Mouse (Mus musculus) neural tube, embryonic 15.5 days (tissue): Measurements from ENCODE around the gene Kif3a. TPM values are rescaled to one million over a fixed set of nuclear protein-coding genes. Genes with fewer than 3 reads are reported as not detected.

ENCODE experiments used
- ATAC-seq: fragments of 200-750 bp; cut with Nextera tagmentation; 2 replicates; pipeline ENCODE4 v1.8.0; 2017; ENCODE audit warnings: mild to moderate bottlenecking, moderate TSS enrichment, moderate library complexity; ENCODE audit not compliant: low FRiP score
- H3K27ac ChIP-seq: fragments of 300-500 bp; sonication (generic); replicated peaks from 2 replicates; pipeline ENCODE4 v1.5.1; 2015; ENCODE audit warnings: mild to moderate bottlenecking, inconsistent platforms
- H3K27me3 ChIP-seq: fragments of 300-500 bp; sonication (generic); replicated peaks from 2 replicates; pipeline ENCODE4 v1.6.1; 2015; ENCODE audit warnings: inconsistent platforms
- H3K36me3 ChIP-seq: fragments of 300-500 bp; sonication (generic); 2 replicates; pipeline ENCODE4 v1.6.1; 2015; ENCODE audit warnings: inconsistent platforms
- H3K4me1 ChIP-seq: fragments of 300-500 bp; sonication (generic); 2 replicates; pipeline ENCODE4 v1.6.1; 2015; ENCODE audit warnings: inconsistent platforms
- H3K4me2 ChIP-seq: fragments of 300-500 bp; sonication (generic); 2 replicates; pipeline ENCODE4 v1.6.1; 2015; ENCODE audit warnings: inconsistent platforms, mild to moderate bottlenecking, moderate library complexity
- H3K4me3 ChIP-seq: fragments of 300-500 bp; sonication (generic); replicated peaks from 2 replicates; pipeline ENCODE4 v1.5.1; 2015; ENCODE audit warnings: mild to moderate bottlenecking, inconsistent platforms
- H3K9ac ChIP-seq: fragments of 300-500 bp; sonication (generic); replicated peaks from 2 replicates; pipeline ENCODE4 v1.6.1; 2015; ENCODE audit warnings: mild to moderate bottlenecking, inconsistent platforms
- H3K9me3 ChIP-seq: fragments of 300-500 bp; sonication (generic); replicated peaks from 2 replicates; pipeline ENCODE4 v1.6.1; 2016; ENCODE audit warnings: inconsistent platforms
- WGBS: fragments of 180-500 bp; shearing (Covaris S2); methylation state at CpG from one replicate; pipeline ENCODE4 v1.1.7; 2015; ENCODE audit warnings: mixed read lengths; 5-methylcytosine and 5-hydroxymethylcytosine counted together
- polyA plus RNA-seq: library from polyadenylated mRNA; unstranded; fragments of >200 nt; fragmentation: Nextera tagmentation; extraction: Ambion mirVana; gene quantifications from 2 replicates; pipeline ENCODE4 v1.2.1, GENCODE M21; 2015

The Kif3a gene
- polyA plus RNA-seq, 1 experiment from 2014 or later, result 338 TPM

DNA sequence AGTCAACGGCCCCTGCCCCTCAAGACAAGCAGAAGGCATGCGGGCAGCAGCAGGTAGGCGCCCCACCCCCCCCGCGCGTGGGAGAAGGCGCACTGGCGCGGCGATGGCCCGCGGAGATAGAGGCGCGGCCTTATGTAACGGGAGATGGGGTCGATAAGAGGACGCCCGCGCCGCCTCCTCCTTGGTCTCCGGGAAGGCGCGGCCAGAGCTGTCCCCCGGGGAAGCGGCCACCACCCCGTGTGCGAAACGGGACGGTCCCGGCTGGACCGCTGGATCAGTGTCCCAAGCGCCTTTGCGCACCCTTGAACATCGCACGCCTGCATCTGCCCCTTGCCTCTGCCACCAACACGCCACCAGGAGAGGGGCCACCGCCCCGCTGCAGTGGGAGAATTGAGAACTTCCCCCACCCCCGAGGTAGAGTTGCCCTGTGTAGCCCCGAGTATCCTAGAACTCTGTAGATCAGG, 69.0 kb downstream of the Kif3a start:
- H3K9me3 ChIP-seq, result no peaks in the 10 kb centered on the region
- peak overlapping the region; percentile 37; the same call in 1 of the 2 replicates for H3K9ac ChIP-seq
- no peak for ATAC-seq
- H3K4me2 ChIP-seq, result peak overlapping the region; percentile 81
- peaks cover 25% of the 10 kb centered on the region for H3K27me3 ChIP-seq
- no peak overlapping the region for H3K27ac ChIP-seq
- peak overlapping the region; percentile 37 for H3K4me3 ChIP-seq
- H3K4me1 ChIP-seq, result peaks cover 16% of the 10 kb centered on the region
- 2% methylated on average over 30 of the region's 40 CpGs for WGBS
- H3K36me3 ChIP-seq, result no peaks in the 10 kb centered on the region

DNA sequence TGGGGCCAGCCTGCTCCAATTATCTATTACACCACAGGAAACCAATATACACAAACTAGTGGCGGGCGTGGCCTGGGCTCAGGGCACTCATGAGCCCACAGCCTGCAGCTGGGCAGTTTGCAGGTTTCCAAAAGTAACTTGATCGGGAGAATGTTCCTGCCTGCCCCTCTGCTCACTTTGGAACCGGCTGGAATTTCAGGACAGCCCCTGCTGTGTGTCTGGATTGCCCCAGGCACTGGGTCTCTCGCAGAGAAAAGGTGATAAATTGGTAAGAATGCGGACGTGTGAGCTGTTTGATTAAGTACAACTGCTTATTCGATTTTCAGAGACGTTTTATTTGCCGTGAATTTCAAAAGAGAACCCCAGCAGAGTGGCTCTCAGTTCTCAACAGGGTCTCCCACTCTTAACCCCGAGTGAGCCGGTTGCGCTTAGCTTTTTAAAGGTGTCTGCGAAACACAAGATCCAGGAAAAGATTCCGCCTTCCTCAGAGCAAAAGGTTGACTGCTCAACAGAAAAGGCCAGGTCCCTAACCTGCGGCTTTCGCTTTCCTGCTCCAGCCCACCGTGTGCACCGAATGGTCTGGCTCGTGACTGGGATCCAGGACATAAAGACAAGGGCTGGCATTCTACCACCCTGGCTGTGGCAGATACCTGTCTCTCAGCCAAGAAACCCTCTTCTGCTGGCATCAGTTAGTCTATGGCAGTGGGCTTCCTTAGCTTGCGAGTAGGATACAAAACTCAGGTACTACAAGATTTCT, 70.0 kb downstream of the Kif3a start:
- Histone ChIP-seq H3K9me3 (no peaks in the 10 kb centered on the region), H3K27me3 (peaks cover 25% of the 10 kb centered on the region), H3K4me1 (peaks cover 16% of the 10 kb centered on the region), H3K27ac (no peak overlapping the region), H3K9ac (no peak overlapping the region), H3K36me3 (no peaks in the 10 kb centered on the region), H3K4me2 (peak overlapping the region; percentile 7; the same call in 1 of the 2 replicates), H3K4me3 (no peak overlapping the region)
- ATAC-seq, result no peak
- 21% methylated on average over 21 of the region's 21 CpGs for WGBS

DNA sequence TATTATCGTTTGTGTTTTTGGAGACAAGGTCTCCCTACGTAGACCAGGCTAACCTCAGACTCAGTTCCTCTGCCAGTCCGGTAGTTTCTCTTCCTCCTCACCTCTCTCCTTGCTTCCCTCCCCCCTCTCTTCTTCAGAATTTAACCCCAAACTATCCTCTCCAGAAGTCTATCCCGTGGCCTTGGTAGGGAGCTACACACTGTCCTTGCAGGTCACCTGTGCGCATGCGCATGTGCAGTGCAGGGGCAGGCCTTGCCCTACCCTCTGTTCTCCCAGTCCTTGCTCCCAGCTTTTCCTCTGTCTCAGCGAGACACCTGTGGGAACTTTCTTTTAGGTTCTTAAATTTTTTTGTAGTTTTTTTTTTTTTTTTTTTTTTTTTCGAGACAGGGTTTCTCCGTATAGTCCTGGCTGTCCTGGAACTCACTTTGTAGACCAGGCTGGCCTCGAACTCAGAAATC, 70.7 kb downstream of the Kif3a start:
- Histone ChIP-seq H3K9ac (no peak overlapping the region), H3K9me3 (no peaks in the 10 kb centered on the region), H3K27me3 (peaks cover 25% of the 10 kb centered on the region), H3K27ac (no peak overlapping the region), H3K4me3 (no peak overlapping the region), H3K4me2 (no peak overlapping the region), H3K4me1 (peaks cover 16% of the 10 kb centered on the region), H3K36me3 (no peaks in the 10 kb centered on the region)
- WGBS, result 80% methylated on average over 10 of the region's 10 CpGs
- no peak for ATAC-seq

DNA sequence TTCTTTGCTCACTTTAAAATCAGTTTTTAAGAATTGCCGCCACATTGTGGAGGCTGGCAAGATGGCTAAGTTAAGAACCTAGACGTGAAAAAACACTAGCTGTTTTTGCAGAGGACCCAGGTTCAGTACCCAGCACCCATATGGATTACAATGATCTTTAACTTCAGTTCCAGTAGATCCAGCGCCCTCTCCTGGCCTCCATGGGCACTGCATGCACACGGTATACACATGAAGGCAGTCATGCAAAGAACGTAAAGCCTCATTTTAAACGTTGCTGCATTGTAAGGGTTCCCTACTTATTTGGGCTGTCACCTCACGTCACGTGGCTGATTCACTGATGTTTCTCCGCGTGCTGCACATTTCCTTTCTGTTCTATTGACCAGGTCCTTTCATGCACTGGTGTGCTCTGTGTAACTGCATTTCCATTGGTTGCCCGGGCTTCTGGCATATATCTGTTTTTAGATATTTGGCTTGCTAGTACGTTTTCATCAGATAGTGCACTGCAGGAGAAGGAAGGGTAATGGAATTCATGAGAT, 75.6 kb downstream of the Kif3a start:
- H3K27ac ChIP-seq, result no peak overlapping the region
- H3K9ac ChIP-seq, result no peak overlapping the region
- no peak for ATAC-seq
- peaks cover 1% of the 10 kb centered on the region for H3K27me3 ChIP-seq
- H3K36me3 ChIP-seq, result no peaks in the 10 kb centered on the region
- 83% methylated on average over 12 of the region's 12 CpGs for WGBS
- no peaks in the 10 kb centered on the region for H3K9me3 ChIP-seq
- no peak overlapping the region for H3K4me2 ChIP-seq
- no peaks in the 10 kb centered on the region for H3K4me1 ChIP-seq
- no peak overlapping the region for H3K4me3 ChIP-seq

DNA sequence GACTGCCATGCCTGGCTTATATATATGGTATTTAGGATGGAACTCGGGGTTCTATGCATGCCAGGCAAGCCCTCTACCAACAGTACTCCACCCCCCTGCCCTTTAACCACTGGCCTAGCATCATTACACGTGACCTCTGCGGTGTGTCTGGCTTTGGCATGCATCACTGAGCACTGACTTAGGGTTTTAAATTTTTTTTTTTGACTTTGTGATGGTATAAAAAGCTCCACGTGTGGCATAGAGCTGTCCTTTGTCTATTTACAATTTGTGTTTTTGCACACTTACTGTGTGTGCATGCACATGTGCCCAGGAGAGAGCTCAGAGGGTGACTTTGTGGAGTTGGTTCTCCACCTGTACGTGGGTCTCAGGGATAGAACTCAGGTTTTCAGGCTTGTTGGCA, 76.8 kb downstream of the Kif3a start:
- Histone ChIP-seq H3K27ac (no peak overlapping the region), H3K27me3 (no peaks in the 10 kb centered on the region), H3K4me2 (no peak overlapping the region), H3K4me3 (no peak overlapping the region), H3K9me3 (no peaks in the 10 kb centered on the region), H3K4me1 (no peaks in the 10 kb centered on the region), H3K9ac (no peak overlapping the region), H3K36me3 (no peaks in the 10 kb centered on the region)
- ATAC-seq, result no peak
- 75% methylated on average over 5 of the region's 5 CpGs for WGBS

DNA sequence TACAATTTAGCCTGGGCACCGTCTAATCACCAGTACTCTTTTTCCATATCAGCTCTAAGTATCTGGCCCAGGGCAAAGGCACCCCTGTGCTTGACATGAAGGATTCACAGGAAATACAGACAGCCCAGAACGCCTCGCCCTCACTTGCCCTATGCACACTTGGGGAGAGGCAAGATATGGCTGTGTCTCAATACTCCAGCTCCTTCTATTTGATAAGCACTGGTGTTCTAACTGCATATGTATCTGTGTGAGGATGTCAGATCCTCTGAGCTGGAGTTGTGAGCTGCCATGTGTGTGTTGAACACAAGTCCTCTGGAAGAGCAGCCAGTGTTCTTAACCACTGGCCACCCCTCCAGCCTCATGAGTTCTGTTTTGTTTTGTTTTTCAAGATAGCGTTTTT, 84.3 kb downstream of the Kif3a start:
- H3K9me3 ChIP-seq, result no peaks in the 10 kb centered on the region
- H3K4me3 ChIP-seq, result no peak overlapping the region
- H3K4me1 ChIP-seq, result no peaks in the 10 kb centered on the region
- no peak for ATAC-seq
- H3K4me2 ChIP-seq, result no peak overlapping the region
- no peak overlapping the region for H3K27ac ChIP-seq
- no peaks in the 10 kb centered on the region for H3K27me3 ChIP-seq
- no peak overlapping the region for H3K9ac ChIP-seq
- WGBS, result 96% methylated on average over 4 of the region's 4 CpGs
- H3K36me3 ChIP-seq, result peaks cover 37% of the 10 kb centered on the region

Other genes starting within 250 kb of the Kif3a start
- 15.3 and 15.7 TPM in 2 replicates for gene Zcchc10, start 242.7 kb upstream of the Kif3a start, polyA plus RNA-seq
- gene Aff4, start 216.5 kb upstream of the Kif3a start, polyA plus RNA-seq, result 35.5 and 40.1 TPM in 2 replicates
- gene Leap2, start 144.2 kb upstream of the Kif3a start, polyA plus RNA-seq, result 0.51 TPM in 1 of 2 replicates, not detected in the other
- gene Uqcrq, start 136.5 kb upstream of the Kif3a start, polyA plus RNA-seq, result 796 and 911 TPM in 2 replicates
- 2.4 and 2.9 TPM in 2 replicates for gene Gdf9, start 136.4 kb upstream of the Kif3a start, polyA plus RNA-seq
- 0.13 TPM in 1 of 2 replicates, not detected in the other for gene Gm10447, start 110.3 kb upstream of the Kif3a start, polyA plus RNA-seq
- gene Shroom1, start 110.2 kb upstream of the Kif3a start, polyA plus RNA-seq, result 3.4 and 4.1 TPM in 2 replicates
- not detected in 2 replicates for gene Gm9837, start 96.9 kb upstream of the Kif3a start, polyA plus RNA-seq
- gene Gm9945, start 87.2 kb upstream of the Kif3a start, polyA plus RNA-seq, result 0.27 TPM in 1 of 2 replicates, not detected in the other
- gene Sowaha, start 87.1 kb upstream of the Kif3a start, polyA plus RNA-seq, result 1.4 and 1.6 TPM in 2 replicates
- gene Sept8, start 48.1 kb upstream of the Kif3a start, polyA plus RNA-seq, result 23.3 and 26.2 TPM in 2 replicates
- gene Il4, start 51.3 kb downstream of the Kif3a start, polyA plus RNA-seq, result 5.0 and 5.4 TPM in 2 replicates
- gene Il13, start 67.3 kb downstream of the Kif3a start, polyA plus RNA-seq, result 0.20 TPM in 1 of 2 replicates, not detected in the other
- gene Rad50, start 139.9 kb downstream of the Kif3a start, polyA plus RNA-seq, result 12.1 and 19.1 TPM in 2 replicates
- 0.15 TPM in 1 of 2 replicates, not detected in the other for gene Il5, start 153.4 kb downstream of the Kif3a start, polyA plus RNA-seq
- gene Irf1, start 202.6 kb downstream of the Kif3a start, polyA plus RNA-seq, result 3.9 and 23.3 TPM in 2 replicates
- gene Gm17334, start 205.8 kb downstream of the Kif3a start, polyA plus RNA-seq, result 0.34 TPM in 1 of 2 replicates, not detected in the other